Mouse (Mus musculus) kidney, adult 2 months (tissue): ENCODE measurements around the gene Rreb1.

ENCODE experiments used
- CTCF ChIP-seq: fragments of 200-500 bp; conservative IDR thresholded peaks from 2 replicates; pipeline ENCODE4 v1.5.1; 2011; ENCODE audit warnings: low read depth, mild to moderate bottlenecking, control low read depth, low read length, moderate library complexity, mixed read lengths; ENCODE audit not compliant: insufficient read depth, insufficient read length
- POLR2A ChIP-seq: fragments of 200-500 bp; IDR thresholded peaks from one replicate; pipeline ENCODE4 v1.6.1; 2011; ENCODE audit warnings: low read depth, low read length, control low read depth

- TF ChIP-seq CTCF (no peak), POLR2A (no peak)
These were observed 216.2 kb downstream of the Rreb1 start for GRCm38 (mm10) chr13:37994405-37994749.
